Mouse (Mus musculus): ENCODE measurements at regions not wholly inside any gene's neighbourhood (a gene's known extent, or its start where the extent isn't known, plus 50 kb on each side); places are given as distances from the start of the nearest gene placed in this dataset.

GRCm38 (mm10) chr2:128538736-128539135 is 52.3 kb upstream of the Spdye4c start:
- TF ChIP-seq POLR2A (IDR thresholded peaks at IDR 0.05; ENCODE audit: insufficient read length, low read depth), result no peak
- no peak for TF ChIP-seq MYOD1 (IDR thresholded peaks at IDR 0.05; ENCODE audit: control insufficient read depth in 1 of 3, insufficient read length in 2 of 3, low read depth in 2 of 3)
- TF ChIP-seq MAX (IDR thresholded peaks at IDR 0.05; ENCODE audit: low read depth), result no peak
- no peak for TF ChIP-seq MYOG (IDR thresholded peaks at IDR 0.05; ENCODE audit: control insufficient read depth in 1 of 3, insufficient read depth in 1 of 3, insufficient read length in 2 of 3, low read depth in 2 of 3)
- no peak for TF ChIP-seq POLR2AphosphoS2 (IDR thresholded peaks at IDR 0.05; ENCODE audit: insufficient read length, low read depth)
- no peak for TF ChIP-seq E2F4 (IDR thresholded peaks at IDR 0.05; ENCODE audit: insufficient read depth)
- TF ChIP-seq USF1 (IDR thresholded peaks at IDR 0.05; ENCODE audit: low read depth), result no peak
- TF ChIP-seq TCF12 (IDR thresholded peaks at IDR 0.05; ENCODE audit: insufficient read depth, poor library complexity, severe bottlenecking), result no peak
- TF ChIP-seq CEBPB (IDR thresholded peaks at IDR 0.05; ENCODE audit: insufficient read depth, poor library complexity, severe bottlenecking), result no peak
